Mouse (Mus musculus) hindbrain, postnatal 0 days (tissue): ENCODE data around the gene Lhx4. TPM values are rescaled to one million over a fixed set of nuclear protein-coding genes. Genes with fewer than 3 reads are reported as not detected.

Experiments
- ATAC-seq: fragments of 200-750 bp; cut with Nextera tagmentation; 2 replicates; pipeline ENCODE4 v1.8.0; 2017; ENCODE audit warnings: mild to moderate bottlenecking, moderate TSS enrichment, moderate library complexity
- DNase-seq: peaks from one replicate; pipeline ENCODE4 v3.0.0-alpha.2; 2015; ENCODE audit warnings: low spot score
- H3K27ac ChIP-seq: fragments of 300-500 bp; sonication (generic); 2 replicates; pipeline ENCODE4 v1.5.1; 2014; ENCODE audit warnings: mild to moderate bottlenecking
- H3K27me3 ChIP-seq: fragments of 300-500 bp; sonication (generic); 2 replicates; pipeline ENCODE4 v1.6.1; 2014; ENCODE audit warnings: low read length, mixed read lengths; ENCODE audit not compliant: insufficient read depth
- H3K36me3 ChIP-seq: fragments of 300-500 bp; sonication (generic); 2 replicates; pipeline ENCODE4 v1.6.1; 2014; ENCODE audit warnings: low read length, mixed read lengths; ENCODE audit not compliant: insufficient read depth
- H3K4me1 ChIP-seq: fragments of 300-500 bp; sonication (generic); 2 replicates; pipeline ENCODE4 v1.6.1; 2014; ENCODE audit warnings: antibody characterized with exemption, low read length, mixed read lengths; ENCODE audit not compliant: insufficient read depth
- H3K4me2 ChIP-seq: fragments of 300-500 bp; sonication (generic); 2 replicates; pipeline ENCODE4 v1.6.1; 2014; ENCODE audit warnings: low read depth, mild to moderate bottlenecking, low read length, moderate library complexity, mixed read lengths
- H3K4me3 ChIP-seq: fragments of 300-500 bp; sonication (generic); 2 replicates; pipeline ENCODE4 v1.5.1; 2014; ENCODE audit warnings: low read length
- H3K9ac ChIP-seq: fragments of 300-500 bp; sonication (generic); replicated peaks from 2 replicates; pipeline ENCODE4 v1.6.1; 2014; ENCODE audit warnings: mild to moderate bottlenecking, low read length, moderate library complexity, mixed read lengths
- H3K9me3 ChIP-seq: fragments of 300-500 bp; sonication (generic); 2 replicates; pipeline ENCODE4 v1.6.1; 2016; ENCODE audit warnings: low read length, mixed read lengths
- CTCF ChIP-seq: IDR thresholded peaks from 2 replicates; pipeline ENCODE4 v1.5.1; 2016; ENCODE audit warnings: antibody characterized with exemption, control low read depth, low read depth
- WGBS: fragments of 180-500 bp; shearing (Covaris S2); extraction: QIAGEN DNeasy Blood & Tissue Kit; methylation state at CpG from one replicate; pipeline ENCODE4 v1.1.7; 2014; 5-methylcytosine and 5-hydroxymethylcytosine counted together
- polyA plus RNA-seq: library from polyadenylated mRNA; unstranded; fragments of >200 nt; fragmentation: Nextera tagmentation; extraction: Ambion mirVana; gene quantifications from 2 replicates; pipeline ENCODE4 v1.2.1, GENCODE M21; 2015
- total RNA-seq: library from RNA; depleted of rRNA; stranded (reverse); fragments of >200 nt; gene quantifications from 2 replicates; pipeline ENCODE4 v1.2.3, GENCODE M21; 2014; rRNA removed

Lhx4 gene
- total RNA-seq (2.2 and 4.3 TPM in 2 replicates), polyA plus RNA-seq (1.6 and 1.8 TPM in 2 replicates)

DNA sequence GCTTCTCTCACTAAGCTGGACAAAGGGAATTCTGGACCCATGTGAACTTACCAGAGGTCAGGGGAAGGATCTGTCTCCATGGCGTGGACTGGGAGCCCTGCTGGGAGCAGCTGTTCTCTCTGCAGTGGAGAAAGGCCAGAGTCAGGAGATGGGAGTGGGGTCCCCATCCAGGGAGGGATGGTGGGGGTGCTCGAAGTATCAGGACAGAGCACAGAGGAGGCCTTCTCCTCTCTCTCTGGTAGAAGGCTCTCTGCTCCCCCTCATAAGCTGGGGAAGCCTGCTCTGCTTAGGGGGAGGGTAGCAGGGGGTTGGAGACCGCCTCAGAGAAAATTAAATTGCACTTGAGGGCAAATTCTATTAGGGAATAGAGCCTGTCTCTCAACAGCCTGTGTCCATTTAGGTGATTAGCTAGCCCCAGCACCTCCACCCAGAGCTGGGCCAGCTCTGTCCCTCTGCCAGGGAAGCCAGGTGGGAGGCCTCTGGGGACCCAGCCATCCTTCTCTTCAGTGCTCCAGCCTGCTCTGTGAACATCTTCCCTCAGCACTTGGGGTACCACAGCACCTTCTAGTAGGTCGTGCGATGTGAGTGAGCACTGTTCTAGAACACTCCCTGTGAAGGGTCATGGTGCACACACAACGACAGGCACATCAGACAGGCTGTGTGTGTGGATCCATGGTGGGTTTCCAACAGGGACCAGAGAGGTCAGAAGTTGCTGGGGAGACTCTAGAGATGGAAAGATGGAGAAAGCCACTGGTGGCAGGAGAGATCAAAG lies at the start of gene Lhx4:
TSS of gene Lhx4 (minus strand) at position 201 of the 772 bp plus-strand sequence.
- no peak for ATAC-seq

DNA sequence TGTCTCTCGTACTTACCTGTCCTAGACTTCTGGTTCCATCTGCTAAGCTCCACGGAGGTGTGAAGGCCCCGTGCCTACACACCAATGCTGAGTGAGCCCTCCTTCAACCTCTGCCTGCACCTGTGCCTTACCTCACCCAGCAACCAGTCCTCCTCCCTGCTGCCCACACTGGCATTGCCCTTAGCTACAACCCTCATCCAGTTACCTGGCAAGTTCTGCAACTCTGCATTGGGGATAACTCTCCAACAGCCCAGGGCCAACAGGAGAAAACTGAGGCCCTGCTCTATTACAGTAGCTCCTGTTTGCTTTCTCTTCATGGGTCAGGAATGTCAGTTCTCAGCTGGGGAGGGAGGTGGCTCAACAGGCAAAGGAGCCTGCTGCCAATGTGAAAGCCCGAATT lies 46.5 kb upstream of the Lhx4 start:
- no peak for TF ChIP-seq CTCF
- Histone ChIP-seq H3K9me3 (no peaks in the 10 kb centered on the region), H3K4me3 (no peak overlapping the region), H3K36me3 (peaks cover 11% of the 10 kb centered on the region; the same call in 1 of the 2 replicates), H3K27me3 (no peaks in the 10 kb centered on the region), H3K27ac (no peak overlapping the region), H3K4me2 (no peak overlapping the region), H3K4me1 (peaks cover 4% of the 10 kb centered on the region; the same call in 1 of the 2 replicates), H3K9ac (no peak overlapping the region)
- DNase-seq (no peak), ATAC-seq (no peak)
- WGBS, result 95% methylated on average over 4 of the region's 4 CpGs

More for the DNA sequence above, at the start of gene Lhx4:
- no peaks in the 10 kb centered on the region for H3K36me3 ChIP-seq
- no peak within 1 kb of the TSS for H3K9ac ChIP-seq
- no peaks in the 10 kb centered on the region for H3K4me1 ChIP-seq
- no peak for TF ChIP-seq CTCF
- DNase-seq, result no peak
- 55% methylated on average over 6 of the region's 6 CpGs for WGBS
- peaks cover 74% of the 10 kb centered on the region for H3K27me3 ChIP-seq
- H3K27ac ChIP-seq, result no peak within 1 kb of the TSS
- no peak within 1 kb of the TSS for H3K4me3 ChIP-seq
- no peak within 1 kb of the TSS for H3K4me2 ChIP-seq
- H3K9me3 ChIP-seq, result no peaks in the 10 kb centered on the region

DNA sequence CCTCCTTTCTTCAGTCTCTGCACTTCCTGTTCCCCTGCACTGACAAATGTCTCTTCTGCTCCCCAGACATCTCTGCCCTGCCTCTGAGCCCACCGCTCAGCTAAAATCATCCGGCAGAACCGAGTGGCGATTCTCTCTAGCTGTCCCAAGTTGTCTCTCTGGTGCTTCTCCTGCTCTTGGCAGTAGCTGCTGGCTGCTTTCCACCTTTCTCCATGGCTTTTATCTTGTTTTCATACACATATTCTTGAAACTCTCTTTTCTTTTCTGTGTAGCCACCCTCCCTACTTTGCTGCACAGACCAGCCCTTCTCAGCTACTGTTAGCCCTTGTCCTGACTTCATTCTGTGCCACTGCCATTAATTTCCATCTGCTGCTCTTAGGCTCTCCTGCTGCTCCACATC lies 45.9 kb upstream of the Lhx4 start:
- H3K9ac ChIP-seq, result no peak overlapping the region
- TF ChIP-seq CTCF, result no peak
- H3K4me1 ChIP-seq, result peaks cover 4% of the 10 kb centered on the region; the same call in 1 of the 2 replicates
- ATAC-seq, result no peak
- no peak overlapping the region for H3K27ac ChIP-seq
- peak; percentile 27 for DNase-seq
- no peak overlapping the region for H3K4me3 ChIP-seq
- 54% methylated on average over 4 of the region's 4 CpGs for WGBS
- no peaks in the 10 kb centered on the region for H3K9me3 ChIP-seq
- H3K4me2 ChIP-seq, result no peak overlapping the region
- peaks cover 8% of the 10 kb centered on the region; the same call in 1 of the 2 replicates for H3K36me3 ChIP-seq
- H3K27me3 ChIP-seq, result no peaks in the 10 kb centered on the region

DNA sequence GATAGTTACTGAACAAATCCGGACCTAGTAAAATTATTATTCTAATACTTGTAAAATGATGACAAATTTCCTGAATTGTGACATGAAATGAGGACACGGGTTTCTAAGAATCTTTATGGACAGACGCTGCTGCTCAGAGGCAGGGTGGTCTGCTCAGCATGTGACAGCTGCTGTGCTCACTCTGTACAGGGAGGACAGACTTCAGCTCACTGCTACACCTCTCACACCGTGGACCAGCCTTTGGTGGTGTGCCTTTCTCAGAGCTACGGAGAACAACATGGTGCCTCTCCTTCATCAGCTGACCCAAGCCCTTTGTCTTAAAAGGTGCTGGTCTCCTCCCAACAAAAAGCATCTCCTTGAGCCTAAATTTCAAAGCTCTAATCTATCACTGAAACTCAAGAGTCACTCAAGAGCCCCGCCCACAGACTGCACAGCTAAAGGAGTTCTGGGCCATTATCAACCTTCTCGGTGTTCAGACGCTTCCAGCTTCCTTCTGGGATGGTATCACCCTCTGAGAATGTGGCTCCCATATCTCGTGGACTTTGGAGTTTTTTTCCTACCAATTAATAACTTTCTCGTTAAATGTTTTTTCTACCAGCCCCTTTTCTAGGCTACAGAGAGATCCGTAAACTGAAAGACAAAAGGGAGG lies 45.4 kb upstream of the Lhx4 start:
- H3K36me3 ChIP-seq, result peaks cover 8% of the 10 kb centered on the region; the same call in 1 of the 2 replicates
- no peaks in the 10 kb centered on the region for H3K27me3 ChIP-seq
- DNase-seq, result no peak
- no peak for TF ChIP-seq CTCF
- 63% methylated on average over 11 of the region's 11 CpGs for WGBS
- H3K4me2 ChIP-seq, result no peak overlapping the region
- no peak overlapping the region for H3K4me3 ChIP-seq
- H3K4me1 ChIP-seq, result peaks cover 4% of the 10 kb centered on the region; the same call in 1 of the 2 replicates
- H3K9ac ChIP-seq, result no peak overlapping the region
- no peak overlapping the region for H3K27ac ChIP-seq
- no peaks in the 10 kb centered on the region for H3K9me3 ChIP-seq
- ATAC-seq, result 0 out of 2 replicates have a peak, but pooled peaks have one; percentile 46

DNA sequence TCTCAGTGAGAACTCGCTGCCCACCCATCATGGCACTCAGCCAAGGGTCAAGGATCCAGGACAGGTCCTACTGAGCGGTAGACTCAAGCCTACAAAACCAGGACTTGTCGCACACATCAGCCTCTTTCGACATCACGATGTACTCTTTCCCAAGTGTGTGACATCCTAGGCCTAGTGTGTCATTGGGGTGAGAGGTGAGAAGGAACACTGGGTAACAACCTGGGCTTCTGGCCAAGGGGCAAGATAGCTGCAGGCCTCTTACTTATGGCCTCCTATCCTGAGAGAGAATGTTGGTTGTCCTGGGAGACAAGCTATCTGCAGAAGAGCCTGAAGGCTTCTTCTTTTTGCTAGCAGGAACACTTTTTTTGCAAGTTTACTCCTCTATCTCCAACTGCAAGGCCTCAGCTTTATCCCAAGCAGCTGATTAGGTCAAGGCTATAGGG lies 44.3 kb upstream of the Lhx4 start:
- TF ChIP-seq CTCF, result no peak
- H3K27ac ChIP-seq, result no peak overlapping the region
- H3K9ac ChIP-seq, result no peak overlapping the region
- 94% methylated on average over 5 of the region's 5 CpGs for WGBS
- H3K4me2 ChIP-seq, result no peak overlapping the region
- H3K4me3 ChIP-seq, result no peak overlapping the region
- H3K4me1 ChIP-seq, result peaks cover 4% of the 10 kb centered on the region; the same call in 1 of the 2 replicates
- peaks cover 8% of the 10 kb centered on the region; the same call in 1 of the 2 replicates for H3K36me3 ChIP-seq
- H3K27me3 ChIP-seq, result no peaks in the 10 kb centered on the region
- ATAC-seq, result no peak
- no peak for DNase-seq
- no peaks in the 10 kb centered on the region for H3K9me3 ChIP-seq

DNA sequence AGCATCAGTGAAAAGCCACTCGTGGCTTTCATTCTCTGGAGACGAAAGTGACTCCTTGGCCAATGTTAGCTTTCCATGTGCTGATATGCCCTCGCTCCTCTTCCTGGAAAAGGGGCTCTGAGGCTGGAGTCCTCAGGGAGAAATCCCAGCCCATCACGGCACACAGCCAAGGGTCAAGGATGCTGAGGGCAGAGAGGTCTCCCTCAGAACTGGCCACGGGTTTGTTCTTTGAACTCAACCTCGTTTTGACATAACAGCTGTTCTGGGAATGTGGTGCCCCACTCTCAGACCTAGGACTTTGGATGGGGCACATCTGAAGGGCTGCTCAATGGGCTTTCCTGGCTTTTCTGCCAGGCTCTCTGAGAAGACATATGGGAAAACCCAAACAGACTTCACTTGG lies 43.4 kb upstream of the Lhx4 start:
- H3K27me3 ChIP-seq, result no peaks in the 10 kb centered on the region

More for the DNA sequence above, 43.4 kb upstream of the Lhx4 start:
- Histone ChIP-seq H3K9me3 (no peaks in the 10 kb centered on the region), H3K36me3 (peaks cover 8% of the 10 kb centered on the region; the same call in 1 of the 2 replicates), H3K9ac (no peak overlapping the region), H3K4me2 (no peak overlapping the region), H3K4me3 (no peak overlapping the region), H3K27ac (no peak overlapping the region), H3K4me1 (peaks cover 4% of the 10 kb centered on the region)
- ATAC-seq (no peak), DNase-seq (no peak)
- TF ChIP-seq CTCF, result no peak
- WGBS, result 90% methylated on average over 6 of the region's 6 CpGs
